Mouse (Mus musculus) left cerebral cortex, adult 11 months (tissue): ENCODE measurements at regions not wholly inside any gene's neighbourhood (a gene's known extent, or its start where the extent isn't known, plus 50 kb on each side); places are given as distances from the start of the nearest gene placed in this dataset.

Source experiments
- DNase-seq: peaks from one replicate; pipeline ENCODE4 v3.0.0; 2022; ENCODE audit warnings: low spot score

GRCm38 (mm10) chr13:44243211-44243610 lies 458.6 kb downstream of the Cd83 start:
- no peak for DNase-seq

- no peak for DNase-seq
Observed at GRCm38 (mm10) chr13:44246714-44247251, 462.2 kb downstream of the Cd83 start.

- DNase-seq: no peak
Observed at GRCm38 (mm10) chr13:44247861-44248260, 463.3 kb downstream of the Cd83 start.

GRCm38 (mm10) chr13:44248401-44248800 lies 463.8 kb downstream of the Cd83 start:
- no peak for DNase-seq

GRCm38 (mm10) chr13:44249119-44249518 lies 464.5 kb downstream of the Cd83 start:
- no peak for DNase-seq

GRCm38 (mm10) chr13:44250474-44251201 lies 466.1 kb downstream of the Cd83 start:
- no peak for DNase-seq

- no peak for DNase-seq
Observed at GRCm38 (mm10) chr13:44251503-44251902, 466.9 kb downstream of the Cd83 start.

- no peak for DNase-seq
Observed at GRCm38 (mm10) chr13:44252496-44252895, 467.9 kb downstream of the Cd83 start.

- DNase-seq: no peak
Observed at GRCm38 (mm10) chr13:44258422-44258821, 470.9 kb upstream of the Jarid2 start.

- DNase-seq: no peak
Observed at GRCm38 (mm10) chr13:44260039-44260438, 469.2 kb upstream of the Jarid2 start.

- no peak for DNase-seq
Observed at GRCm38 (mm10) chr13:44260637-44261333, 468.5 kb upstream of the Jarid2 start.

GRCm38 (mm10) chr13:44272746-44273524 lies 456.3 kb upstream of the Jarid2 start:
- DNase-seq: no peak

GRCm38 (mm10) chr13:44277952-44278351 lies 451.3 kb upstream of the Jarid2 start:
- DNase-seq: no peak

- no peak for DNase-seq
Observed at GRCm38 (mm10) chr13:44279036-44279435, 450.2 kb upstream of the Jarid2 start.

GRCm38 (mm10) chr13:44280296-44280695 lies 449.0 kb upstream of the Jarid2 start:
- DNase-seq: no peak

- no peak for DNase-seq
Observed at GRCm38 (mm10) chr13:44281796-44282195, 447.5 kb upstream of the Jarid2 start.

GRCm38 (mm10) chr13:44282306-44282705 lies 447.0 kb upstream of the Jarid2 start:
- no peak for DNase-seq

GRCm38 (mm10) chr13:44282731-44283571 lies 446.3 kb upstream of the Jarid2 start:
- DNase-seq: peak; percentile 36

GRCm38 (mm10) chr13:44285881-44286280 lies 443.4 kb upstream of the Jarid2 start:
- no peak for DNase-seq

- DNase-seq: no peak
Observed at GRCm38 (mm10) chr13:44290199-44290598, 439.1 kb upstream of the Jarid2 start.

GRCm38 (mm10) chr13:44292476-44293056 lies 436.7 kb upstream of the Jarid2 start:
- DNase-seq: no peak
